Mouse (Mus musculus) heart, adult 2 months (tissue): ENCODE data around the gene Gnb2.

Source experiments
- CTCF ChIP-seq: fragments of 200-600 bp; IDR thresholded peaks from 2 replicates; pipeline ENCODE4 v1.8.1; 2022; ENCODE audit warnings: antibody characterized with exemption, mild to moderate bottlenecking, moderate library complexity
- EP300 ChIP-seq: fragments of 200-500 bp; IDR thresholded peaks from 2 replicates; pipeline ENCODE4 v1.6.1; 2011; ENCODE audit warnings: low read depth, low read length, control low read depth; ENCODE audit not compliant: insufficient read depth
- POLR2A ChIP-seq: fragments of 200-500 bp; IDR thresholded peaks from 2 replicates; pipeline ENCODE4 v1.6.1; 2011; ENCODE audit warnings: mild to moderate bottlenecking, low read depth, low read length, control low read depth; ENCODE audit not compliant: insufficient read depth

GRCm38 (mm10) chr5:137514811-137515210 lies 18.5 kb downstream of the Gnb2 start:
- TF ChIP-seq CTCF (no peak), POLR2A (no peak), EP300 (no peak)
